Mouse (Mus musculus): ENCODE measurements around the gene Acrbp.
"Not testable (repeated sequence)": the region's sequence is repeated elsewhere in the genome, so short reads cannot be mapped to it uniquely, and the experiment has no call there.

The Acrbp gene

DNA sequence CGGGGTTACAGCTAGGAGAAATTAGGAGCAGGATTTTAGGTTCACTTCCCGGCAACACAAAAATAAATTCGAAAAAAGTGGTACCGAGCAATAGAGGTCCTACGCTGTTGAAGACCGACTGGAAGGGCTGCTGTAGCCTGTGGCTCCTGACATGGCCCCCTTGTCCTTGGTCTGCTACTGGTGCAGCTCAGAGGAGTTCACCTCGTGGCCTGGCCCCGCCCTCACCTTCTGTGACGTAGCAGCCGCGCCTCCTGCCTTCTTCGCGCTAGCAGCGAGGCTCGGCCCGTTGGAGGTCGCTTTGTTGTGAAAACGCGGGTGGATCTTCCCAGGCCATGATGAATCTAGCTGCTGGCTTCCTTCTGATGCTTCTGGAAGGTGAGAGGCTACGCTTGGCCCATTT, at the start of gene Acrbp:
Gene Acrbp, plus strand, starts transcription at position 12 of the 400 bp plus-strand sequence.
- no peak for DNase-seq (ENCODE audit: low spot score)

DNA sequence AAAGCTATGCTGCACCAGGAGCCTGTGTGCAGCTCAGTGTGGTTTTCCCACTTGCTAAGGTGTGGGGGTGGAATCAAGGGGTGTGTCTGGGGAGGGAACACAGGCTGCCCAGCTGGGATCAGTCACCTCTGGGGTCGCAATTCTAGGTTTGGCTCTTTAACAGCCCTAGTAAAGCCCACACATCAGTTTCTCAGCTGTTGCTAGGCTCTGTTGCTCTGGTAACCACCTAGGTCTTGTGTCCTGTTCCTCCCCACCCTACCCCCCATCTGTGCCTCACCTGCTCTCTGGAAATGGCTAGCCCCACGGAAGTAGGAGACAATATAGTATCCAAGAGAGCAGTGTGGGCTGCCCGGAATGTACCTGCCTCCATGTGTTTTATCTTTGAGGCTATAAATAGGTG, 45.8 kb upstream of the Acrbp start:
- no peak for DNase-seq (ENCODE audit: low spot score)

DNA sequence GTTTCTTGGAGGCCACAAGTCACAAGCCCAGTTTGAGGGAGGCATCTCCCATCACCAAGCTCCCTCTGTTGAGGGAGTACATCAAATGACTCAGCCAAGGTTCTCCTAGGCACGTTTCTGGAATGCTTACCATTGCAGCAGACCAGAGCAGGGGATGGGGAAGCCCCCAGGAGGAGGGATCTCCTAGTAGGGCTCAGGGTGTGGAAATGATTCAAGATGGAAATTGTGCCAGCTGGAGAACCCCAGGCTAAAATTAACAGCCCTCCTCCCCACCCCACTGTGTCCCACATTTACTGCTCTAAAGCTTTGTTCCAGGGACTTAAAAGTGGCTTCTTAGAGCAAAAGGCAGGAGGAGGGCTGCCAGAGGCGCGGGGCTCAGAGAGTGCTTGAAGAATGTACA, 44.4 kb upstream of the Acrbp start:
- no peak for DNase-seq (ENCODE audit: low spot score)

DNA sequence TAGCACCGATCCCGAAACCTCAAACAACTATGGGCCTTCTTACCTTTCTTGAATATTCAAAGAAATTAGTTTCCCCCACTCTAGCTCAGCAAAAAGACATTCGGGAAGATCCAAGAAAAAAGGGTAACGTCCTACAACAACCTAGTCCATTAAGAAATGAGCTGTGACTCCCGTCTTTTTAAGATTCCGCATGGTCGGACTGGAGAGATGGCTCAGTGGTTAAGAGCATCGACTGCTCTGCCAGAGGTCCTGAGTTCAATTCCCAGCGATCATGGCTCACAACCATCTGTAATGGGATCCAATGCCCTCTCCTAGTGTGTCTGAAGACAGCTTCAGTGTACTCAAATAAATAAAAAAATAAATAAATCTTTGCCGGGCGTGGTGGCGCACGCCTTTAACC, 41.4 kb upstream of the Acrbp start:
- no peak for DNase-seq (ENCODE audit: low spot score)

DNA sequence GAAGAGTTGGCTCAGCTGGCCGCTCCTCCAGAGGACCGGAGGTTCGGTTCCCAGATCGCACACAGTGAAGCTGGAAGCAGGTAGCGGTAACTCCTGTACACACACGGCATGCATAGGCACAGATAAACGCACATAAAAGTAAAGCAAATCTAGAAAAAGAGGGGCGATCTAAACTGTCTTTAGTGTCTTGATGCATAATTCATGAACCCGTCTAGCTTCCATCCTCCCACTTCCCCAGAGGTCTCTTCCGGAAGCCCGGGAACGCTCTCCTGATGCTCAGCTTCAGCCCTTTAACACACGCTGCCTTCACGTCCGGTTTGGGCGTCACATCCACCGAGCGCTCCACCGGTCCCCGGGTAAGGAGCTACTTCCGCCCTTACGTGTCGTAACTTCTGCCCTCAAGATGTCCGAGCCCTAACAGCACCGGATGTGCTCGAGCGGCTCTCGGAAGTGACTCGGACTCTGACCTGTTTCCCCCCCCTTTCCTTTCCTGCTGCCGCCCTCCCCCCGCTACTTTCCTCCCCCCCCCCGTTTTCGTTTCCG, 40.8 kb upstream of the Acrbp start:
- peak; percentile 97 for DNase-seq (ENCODE audit: low spot score)

DNA sequence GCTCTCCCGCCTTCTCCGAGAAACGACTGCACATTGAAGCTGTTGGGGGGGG, 40.5 kb upstream of the Acrbp start, which contains the start of gene Zfp384:
Gene Zfp384, plus strand, starts transcription at position 17 of the 52 bp plus-strand sequence.
- DNase-seq (ENCODE audit: low spot score): no peak

DNA sequence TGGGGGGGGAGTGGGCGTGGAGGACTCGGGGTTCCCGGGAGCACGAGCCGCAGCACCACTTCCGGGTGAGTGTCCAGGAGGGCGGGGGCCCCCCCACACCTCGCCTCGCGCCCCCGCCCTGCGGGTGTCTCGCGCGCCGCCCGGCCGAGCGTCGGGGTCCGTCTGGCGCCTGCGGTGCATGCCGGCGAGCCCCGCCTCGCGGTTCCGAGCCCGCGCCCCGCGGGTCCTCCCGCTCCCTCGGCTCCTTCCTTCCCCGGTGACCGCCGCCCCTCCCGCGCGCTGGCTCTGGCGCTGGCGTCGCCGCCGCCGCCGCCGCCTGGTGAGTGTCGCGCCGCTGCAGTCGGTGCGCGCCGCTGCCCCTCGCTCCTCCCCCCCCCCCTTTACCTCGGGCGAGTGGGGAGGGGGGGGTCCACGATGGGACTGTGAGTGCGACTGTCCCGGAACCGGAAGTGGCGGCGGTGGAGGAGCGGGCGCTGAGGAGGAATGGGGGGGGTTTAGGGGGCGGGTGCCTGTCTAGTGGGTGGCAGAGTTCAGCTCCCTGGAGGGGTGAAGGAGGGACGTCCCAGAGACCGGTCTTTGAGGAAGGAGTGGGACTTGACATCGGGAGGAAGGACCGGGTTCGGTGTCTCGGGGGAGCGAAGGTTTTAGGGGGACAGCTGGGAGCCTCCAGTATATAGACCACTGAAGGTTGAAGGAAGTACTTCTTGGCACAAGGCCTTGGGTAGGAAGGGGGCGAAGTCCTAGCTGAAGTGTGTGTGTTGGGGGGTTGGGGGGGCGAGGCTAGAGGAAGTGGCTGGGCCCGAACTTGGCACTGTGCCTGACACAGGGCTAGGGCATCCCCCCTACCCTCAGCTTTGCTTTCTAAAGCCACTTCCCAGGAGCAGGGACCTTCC, 40.1 kb upstream of the Acrbp start:
- DNase-seq (ENCODE audit: low spot score): peak; percentile 81

DNA sequence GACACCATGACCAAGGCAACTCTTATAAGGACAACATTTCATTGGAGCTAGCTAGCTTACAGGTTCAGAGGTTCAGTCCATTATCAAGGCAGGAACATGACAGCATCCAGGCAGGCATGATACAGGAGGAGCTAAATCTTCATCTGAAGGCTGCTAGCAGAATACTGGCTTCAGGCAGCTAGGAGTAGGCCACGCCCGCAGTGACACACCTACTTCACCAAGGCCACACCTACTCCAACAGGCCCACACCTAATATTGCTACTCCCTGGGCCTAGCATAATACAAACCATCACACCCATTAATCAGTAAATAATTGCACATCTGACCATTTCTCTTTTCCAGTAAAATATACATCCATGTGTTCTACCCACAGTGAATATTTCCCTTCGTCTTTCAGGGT, 31.8 kb upstream of the Acrbp start:
- no peak for DNase-seq (ENCODE audit: low spot score)

DNA sequence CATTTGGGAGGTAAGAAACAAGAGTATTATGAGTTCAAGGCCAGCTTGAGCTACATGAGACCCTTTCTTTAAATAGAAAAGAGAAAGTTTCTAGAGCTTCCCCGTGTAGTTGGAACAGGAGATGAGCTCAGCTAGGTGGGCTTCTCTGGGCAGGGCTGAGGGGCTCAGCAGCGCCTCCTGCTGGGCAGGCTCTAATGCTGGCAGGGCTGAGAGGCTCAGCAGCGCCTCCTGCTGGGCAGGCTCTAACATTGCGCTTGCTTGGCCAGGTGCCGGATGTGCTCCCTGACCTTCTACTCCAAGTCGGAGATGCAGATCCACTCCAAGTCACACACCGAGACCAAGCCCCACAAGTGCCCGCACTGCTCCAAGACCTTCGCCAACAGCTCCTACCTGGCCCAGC, 19.0 kb upstream of the Acrbp start:
- peak; percentile 82 for DNase-seq (ENCODE audit: low spot score)

DNA sequence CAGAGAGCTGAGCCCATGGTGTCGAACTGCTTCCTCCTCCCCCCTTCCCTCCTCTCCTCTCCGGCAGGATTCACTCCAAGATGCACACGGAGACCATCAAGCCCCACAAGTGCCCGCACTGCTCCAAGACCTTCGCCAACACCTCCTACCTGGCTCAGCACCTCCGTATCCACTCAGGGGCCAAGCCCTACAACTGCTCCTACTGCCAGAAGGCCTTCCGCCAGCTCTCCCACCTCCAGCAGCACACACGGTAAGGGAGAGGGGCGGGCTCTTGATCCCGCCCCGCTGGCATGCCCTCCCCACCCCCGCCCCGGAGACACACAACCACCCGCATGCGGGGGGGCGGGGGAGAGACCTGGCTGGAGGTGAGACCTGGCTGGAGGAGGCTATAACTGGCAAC, 17.9 kb upstream of the Acrbp start:
- no peak for DNase-seq (ENCODE audit: low spot score)

DNA sequence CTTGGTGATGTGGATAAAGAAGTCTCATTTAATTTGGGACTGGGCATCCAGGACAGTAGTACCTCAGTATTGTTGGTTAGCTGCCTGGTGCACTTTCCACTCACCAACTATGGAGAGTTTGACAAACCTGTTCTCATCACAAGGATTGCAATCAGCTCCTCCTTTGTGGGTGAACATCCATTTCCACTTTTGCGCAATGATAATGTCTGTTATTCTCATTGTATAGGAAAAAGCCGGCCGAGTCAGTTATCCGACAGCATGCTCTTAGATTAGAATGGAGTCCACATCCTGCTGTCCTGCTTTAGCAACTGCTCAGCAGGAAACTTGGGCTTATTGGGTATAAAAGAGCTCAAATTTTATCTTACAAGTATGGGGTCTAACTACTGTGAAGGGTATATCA, 10.8 kb upstream of the Acrbp start:
- no peak for DNase-seq (ENCODE audit: low spot score)

DNA sequence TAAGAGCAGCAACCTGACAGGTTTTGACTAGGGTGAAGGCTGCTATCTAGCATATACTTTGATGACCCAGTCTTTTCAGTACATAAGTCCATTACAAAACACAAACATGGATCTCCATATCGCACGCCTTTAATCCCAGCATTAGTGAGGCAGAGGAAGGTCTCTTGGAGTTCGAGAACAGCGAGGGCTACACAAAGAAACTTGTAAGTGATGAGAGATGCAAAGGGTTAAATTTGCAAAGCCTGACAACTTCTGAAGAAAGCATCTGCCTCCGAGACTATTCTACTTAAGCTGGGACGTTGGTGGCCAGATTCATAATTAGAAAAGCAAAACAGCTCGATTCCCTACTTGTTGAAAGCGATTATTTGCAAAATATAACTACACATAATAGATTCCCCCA, 10.4 kb upstream of the Acrbp start:
- DNase-seq (ENCODE audit: low spot score): no peak

DNA sequence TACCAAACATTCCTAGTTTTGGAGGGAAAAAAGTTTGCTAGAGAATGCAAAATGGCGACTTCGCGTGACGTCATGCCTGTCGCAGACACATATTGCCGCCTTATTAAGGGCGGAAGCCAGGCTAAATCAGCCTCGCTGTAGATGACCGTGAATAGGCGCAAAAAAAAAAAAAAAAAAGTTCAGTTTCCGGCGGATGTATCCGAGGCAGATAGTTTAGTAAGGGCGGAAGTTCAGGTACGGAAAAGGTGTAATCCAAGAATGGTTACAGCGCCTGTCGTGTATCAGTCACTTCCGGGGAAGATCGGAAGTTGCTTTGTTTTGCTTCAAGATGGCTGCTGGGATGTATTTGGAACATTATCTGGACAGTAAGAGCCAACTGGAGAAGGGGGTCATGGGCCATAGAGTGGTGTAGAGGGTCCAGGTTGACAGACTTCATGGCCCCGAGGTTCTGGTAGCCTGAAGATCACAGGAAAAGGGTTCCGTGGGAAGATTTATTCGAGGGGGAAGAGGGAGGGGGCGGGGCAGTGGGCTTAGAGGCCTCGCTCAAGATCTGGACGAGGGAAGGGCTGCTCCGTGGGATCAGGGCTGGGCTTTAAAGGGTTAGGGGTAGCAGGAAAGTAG, 9.8 kb upstream of the Acrbp start, which contains the start of gene Ing4:
Gene Ing4, plus strand, starts transcription at position 228 of the 621 bp plus-strand sequence.
- peak; percentile 96 for DNase-seq (ENCODE audit: low spot score)

DNA sequence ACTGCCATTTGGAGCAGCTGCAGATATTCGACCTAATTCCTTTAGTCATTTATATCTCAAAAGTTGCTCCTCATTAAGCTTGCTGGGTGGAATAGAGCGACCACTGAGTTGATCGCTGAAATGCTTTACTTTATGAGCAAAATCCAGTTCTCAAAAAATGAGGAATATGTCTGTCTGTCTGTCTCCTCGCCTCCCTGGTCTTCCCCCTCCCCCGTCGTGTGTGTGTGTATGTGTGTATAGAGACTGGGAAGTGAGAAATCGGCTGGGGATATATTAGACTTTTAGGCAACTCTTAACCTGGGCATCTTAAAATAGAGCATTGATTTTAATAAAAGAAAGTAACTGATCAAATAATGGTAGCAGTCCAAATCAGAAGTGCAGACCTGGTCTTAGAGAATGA, 9.3 kb upstream of the Acrbp start:
- DNase-seq (ENCODE audit: low spot score): no peak

DNA sequence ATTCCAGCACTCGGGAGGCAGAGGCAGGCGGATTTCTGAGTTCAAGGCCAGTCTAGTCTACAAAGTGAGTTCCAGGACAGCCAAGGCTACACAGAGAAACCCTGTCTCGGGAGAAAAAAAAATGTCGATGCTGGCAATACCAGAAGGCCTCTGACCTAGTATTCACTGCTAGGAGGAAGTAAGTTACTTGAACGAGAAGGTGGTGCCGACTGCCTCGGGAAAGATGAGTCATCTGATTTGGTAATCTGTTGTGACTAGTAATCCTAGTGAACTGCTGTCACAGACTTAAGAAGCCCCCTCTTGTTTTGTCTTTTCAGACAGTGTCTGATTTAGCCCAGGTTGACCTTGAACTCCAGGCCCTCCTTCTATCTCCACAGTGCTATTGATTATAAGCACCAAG, 8.4 kb upstream of the Acrbp start:
- DNase-seq (ENCODE audit: low spot score): no peak

DNA sequence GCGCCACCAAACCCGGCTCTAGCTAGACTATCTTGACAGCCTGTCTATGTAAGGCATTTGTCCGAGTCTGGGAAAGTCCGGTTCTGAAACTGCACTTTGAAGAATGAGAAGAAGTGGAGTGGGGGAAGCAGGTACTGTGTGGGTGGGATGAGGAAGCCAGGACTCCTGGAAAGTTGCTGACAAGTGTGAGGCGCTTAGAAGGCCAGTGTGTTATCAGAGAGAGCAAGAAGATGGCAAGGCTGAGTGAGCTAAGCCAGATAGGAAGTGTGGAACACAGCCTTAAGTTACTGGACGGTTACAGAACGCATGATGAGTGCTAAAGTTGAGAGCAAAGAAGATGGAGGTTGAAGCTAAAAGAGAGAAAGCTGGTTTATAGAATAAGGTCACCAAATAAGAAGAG, 7.4 kb upstream of the Acrbp start:
- DNase-seq (ENCODE audit: low spot score): no peak

DNA sequence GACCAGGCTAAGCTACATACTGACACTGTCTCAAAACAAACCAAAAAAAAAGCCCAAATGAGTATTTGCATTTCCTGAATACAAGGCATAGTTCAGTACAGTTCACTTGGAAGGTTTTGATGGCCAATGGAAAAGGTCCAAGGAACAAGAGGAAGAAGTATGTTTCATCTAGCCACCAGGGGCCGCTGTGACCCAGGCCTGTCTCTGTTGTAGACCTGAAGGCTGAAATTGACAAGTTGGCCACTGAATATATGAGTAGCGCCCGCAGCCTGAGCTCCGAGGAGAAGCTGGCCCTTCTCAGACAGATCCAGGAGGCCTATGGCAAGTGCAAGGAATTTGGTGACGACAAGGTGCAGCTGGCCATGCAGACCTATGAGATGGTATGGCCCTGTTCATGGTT, 2.8 kb upstream of the Acrbp start:
- DNase-seq (ENCODE audit: low spot score): peak; percentile 90

DNA sequence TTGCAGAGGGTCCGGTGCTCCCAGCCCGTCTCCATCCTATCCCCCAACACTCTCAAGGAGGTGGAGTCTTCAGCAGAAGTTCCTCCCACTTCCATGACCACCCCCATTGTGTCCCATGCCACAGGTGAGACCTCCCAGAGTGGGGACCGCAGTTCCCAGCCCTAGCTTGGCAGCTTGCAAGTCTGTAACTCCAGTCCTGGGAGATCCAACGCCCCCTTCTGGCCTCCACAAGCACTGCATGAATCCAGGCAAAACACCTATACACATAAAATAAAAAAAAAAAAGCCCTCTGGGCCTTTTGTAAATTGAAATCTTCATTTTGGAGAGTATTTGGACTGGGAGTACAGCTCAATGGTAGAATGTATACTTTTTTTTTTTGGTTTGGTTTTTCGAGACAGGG, 1.7 kb downstream of the Acrbp start:
- DNase-seq (ENCODE audit: low spot score): peak; percentile 44

DNA sequence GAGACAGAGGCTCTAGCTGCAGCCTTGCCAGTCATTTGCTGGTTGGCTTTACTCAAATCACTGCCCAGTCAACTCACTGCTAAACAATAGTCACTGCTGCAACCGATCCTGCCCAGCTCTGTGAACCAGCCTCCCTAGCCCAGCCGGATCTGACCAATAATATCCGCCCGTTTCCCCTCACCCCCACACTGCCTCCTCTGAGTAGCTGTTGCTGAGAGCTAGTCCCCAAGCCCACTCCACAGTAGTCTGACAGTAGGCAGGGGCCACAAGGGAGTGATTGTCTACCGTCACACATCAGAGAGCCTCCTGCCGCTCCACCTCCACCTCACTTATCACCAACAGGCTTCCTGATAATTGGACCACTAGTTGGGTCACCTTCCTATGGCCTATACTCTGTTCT, 12.0 kb downstream of the Acrbp start:
- DNase-seq (ENCODE audit: low spot score): peak; percentile 39

DNA sequence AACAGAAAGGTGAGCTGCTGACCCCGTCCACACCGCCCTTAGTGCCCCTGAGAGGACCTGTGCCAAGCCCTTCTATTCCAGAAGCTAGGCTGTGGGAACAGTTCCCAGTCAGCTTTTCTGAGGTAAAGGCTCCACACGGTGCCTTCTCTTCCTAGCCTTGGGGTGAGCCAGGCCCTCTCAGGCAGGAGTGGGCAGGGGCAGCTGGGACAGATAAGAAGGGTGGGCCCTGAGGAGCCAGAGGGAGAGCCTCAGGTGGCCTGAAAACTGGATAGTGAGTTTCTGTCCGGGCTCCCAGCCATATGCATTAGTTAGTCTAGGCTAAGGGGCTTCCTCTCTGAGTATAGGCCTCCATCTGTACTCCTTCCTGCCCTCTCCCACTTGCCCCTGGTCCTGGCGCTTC, 13.0 kb downstream of the Acrbp start:
- DNase-seq (ENCODE audit: low spot score): no peak

DNA sequence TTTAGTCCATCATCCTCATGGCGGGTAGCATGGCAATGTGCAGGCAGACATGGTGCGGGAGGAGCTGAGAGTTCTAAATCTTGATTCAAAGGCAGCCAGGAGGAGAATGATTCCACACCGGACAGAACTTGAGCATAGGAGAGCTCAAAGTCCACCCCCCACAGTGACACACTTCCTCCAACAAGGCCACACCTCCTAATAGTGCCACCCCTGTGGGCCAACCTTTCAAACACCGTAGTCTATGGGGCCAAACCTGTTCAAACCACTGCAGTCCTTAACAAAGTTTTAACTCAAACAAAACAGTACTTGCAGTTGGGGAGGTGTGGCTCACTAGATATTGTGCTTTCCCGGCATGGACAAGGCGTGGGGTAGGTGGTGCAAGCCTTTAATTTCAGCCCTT, 14.4 kb downstream of the Acrbp start:
- no peak for DNase-seq (ENCODE audit: low spot score)

DNA sequence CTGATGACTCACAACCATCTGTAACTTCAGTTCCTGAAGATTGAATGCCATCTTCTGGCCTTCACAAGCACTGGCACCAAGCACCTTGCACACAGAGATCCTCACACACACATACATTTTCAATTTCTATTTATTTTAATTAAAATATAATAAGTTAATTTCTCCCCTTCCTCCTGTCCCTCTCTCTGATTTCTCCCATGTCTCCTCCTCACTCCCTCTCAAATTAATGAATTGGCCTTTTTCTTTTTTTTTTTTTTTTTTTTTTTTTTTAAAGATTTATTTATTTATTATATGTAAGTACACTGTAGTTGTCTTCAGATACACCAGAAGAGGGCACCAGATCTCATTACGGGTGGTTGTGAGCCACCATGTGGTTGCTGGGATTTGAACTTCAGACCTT, 15.7 kb downstream of the Acrbp start:
- DNase-seq (ENCODE audit: low spot score): not testable (repeated sequence)

DNA sequence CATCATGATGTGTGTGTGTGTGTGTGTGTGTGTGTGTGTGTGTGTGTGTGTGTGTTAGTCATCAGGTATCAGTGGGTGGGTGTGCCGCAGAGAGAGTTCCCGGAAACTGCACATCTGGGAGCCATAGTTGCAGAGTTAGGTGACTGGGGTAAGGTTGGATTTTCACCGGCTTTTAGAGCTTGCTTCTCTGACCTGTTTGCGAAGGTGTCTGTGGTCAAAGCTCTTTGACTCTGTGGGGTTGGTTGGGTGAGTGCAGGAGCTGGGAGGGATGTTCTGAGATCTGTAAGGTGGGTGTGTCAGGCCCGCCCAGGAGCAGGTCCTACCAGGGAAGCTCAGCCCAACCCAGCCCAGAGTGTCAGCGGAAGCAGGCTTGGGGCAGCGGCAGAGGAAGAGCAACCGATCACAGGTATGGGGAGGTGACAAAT, 18.1 kb downstream of the Acrbp start, which contains the start of gene Lpar5:
Gene Lpar5, plus strand, starts transcription at position 350 of the 425 bp plus-strand sequence.
- DNase-seq (ENCODE audit: low spot score): no peak

All from retina, embryonic 14.5 days (tissue).